Mouse (Mus musculus) lung, postnatal 14 days (tissue): ENCODE measurements at regions not wholly inside any gene's neighbourhood (a gene's known extent, or its start where the extent isn't known, plus 50 kb on each side); places are given as distances from the start of the nearest gene placed in this dataset.
A peak's percentile ranks its signal among the peaks of the same experiment; 100 is the strongest.

Experiments
- DNase-seq: peaks from one replicate; pipeline ENCODE4 v3.0.0; 2021

- no peak for DNase-seq
These were observed 71.9 kb downstream of the Zfp330 start for GRCm38 (mm10) chr8:82702044-82702443.

GRCm38 (mm10) chr8:82700471-82700870 lies 73.5 kb downstream of the Zfp330 start:
- DNase-seq, result no peak

GRCm38 (mm10) chr8:82699221-82699620 lies 74.7 kb downstream of the Zfp330 start:
- DNase-seq, result no peak

DNA sequence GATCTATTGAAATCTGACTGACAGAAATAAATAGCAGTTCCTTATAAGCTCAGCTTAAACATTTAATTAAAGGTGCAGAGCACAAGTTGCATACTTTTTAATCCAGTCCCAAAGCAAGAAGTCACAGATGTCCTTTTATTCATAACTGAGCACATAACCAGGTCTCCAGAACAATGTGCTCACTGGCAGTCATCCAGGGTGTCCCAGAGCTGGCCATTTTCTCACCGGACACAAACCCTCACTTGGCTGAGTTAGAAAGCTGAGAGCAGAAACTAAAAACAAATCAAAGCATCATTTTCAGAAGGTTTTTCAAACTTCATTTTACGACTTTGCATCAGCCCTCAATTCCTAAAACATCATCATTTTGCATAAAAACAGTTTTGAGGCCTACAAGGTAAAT lies 75.9 kb downstream of the Zfp330 start:
- no peak for DNase-seq

DNA sequence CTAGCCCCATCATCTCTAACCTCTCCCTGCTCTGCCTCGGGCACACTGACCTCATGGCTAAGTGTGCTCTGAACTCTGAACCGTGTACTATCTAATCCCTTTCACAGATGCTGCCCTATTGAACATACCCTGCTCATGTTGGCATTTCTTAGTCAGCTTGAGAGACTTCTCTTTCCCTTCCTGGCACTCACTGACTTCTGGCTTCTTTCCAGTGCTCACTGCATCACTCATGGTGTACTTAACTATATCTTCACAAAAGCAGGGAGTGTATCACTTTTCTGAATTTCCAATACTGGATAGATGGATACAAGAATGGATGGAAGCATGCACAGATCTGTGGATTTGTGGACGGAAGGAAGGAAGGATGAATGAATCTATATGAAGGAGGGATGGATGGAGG lies 80.9 kb downstream of the Zfp330 start:
- no peak for DNase-seq

- DNase-seq, result peak; percentile 40
These were observed 84.6 kb downstream of the Zfp330 start for GRCm38 (mm10) chr8:82689322-82689721.

GRCm38 (mm10) chr8:82685966-82686365 lies 88.0 kb downstream of the Zfp330 start:
- no peak for DNase-seq

DNA sequence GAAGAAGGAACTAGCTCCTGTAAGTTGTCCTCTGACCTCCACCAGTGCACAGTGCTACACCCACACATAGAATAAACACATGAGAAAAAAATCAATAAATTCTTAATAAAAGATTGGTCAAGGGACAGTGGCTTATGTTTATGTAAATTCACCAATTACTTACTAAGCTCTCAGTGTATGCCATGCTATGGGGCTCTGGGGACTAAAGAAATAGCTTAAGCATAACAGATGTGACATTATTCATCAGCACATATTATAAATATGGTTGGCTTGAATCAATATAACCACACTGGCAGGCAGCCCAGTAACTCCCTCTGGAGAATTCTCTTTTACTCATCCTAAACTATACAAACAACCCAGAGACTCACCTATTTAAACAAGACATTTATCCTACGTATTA lies 95.2 kb downstream of the Zfp330 start:
- no peak for DNase-seq

GRCm38 (mm10) chr8:82677781-82678180 lies 96.2 kb downstream of the Zfp330 start:
- no peak for DNase-seq

- DNase-seq, result no peak
These were observed 104.7 kb downstream of the Zfp330 start for GRCm38 (mm10) chr8:82669241-82669640.

- DNase-seq, result no peak
These were observed 108.8 kb downstream of the Zfp330 start for GRCm38 (mm10) chr8:82665131-82665530.

GRCm38 (mm10) chr8:82640502-82640901 lies 133.5 kb downstream of the Zfp330 start:
- no peak for DNase-seq

DNA sequence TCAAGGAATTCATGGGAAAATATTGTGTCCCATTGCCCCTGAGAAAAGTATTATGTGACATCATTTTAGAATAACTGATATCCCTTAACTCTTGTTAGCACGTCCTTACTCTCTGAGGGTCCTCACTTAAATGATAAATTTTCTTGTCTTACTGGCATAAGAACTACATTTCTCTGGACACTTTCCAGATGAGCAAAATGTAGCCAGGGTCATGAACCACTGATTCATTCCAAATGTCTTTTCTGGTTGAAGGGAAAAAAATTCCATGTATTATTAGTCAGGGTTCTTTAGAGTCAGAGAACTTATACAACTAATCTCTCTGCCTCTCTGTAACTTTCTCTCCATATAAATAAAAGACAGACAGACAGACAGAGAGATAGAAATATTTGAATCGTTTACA lies 143.5 kb downstream of the Zfp330 start:
- DNase-seq, result no peak

DNA sequence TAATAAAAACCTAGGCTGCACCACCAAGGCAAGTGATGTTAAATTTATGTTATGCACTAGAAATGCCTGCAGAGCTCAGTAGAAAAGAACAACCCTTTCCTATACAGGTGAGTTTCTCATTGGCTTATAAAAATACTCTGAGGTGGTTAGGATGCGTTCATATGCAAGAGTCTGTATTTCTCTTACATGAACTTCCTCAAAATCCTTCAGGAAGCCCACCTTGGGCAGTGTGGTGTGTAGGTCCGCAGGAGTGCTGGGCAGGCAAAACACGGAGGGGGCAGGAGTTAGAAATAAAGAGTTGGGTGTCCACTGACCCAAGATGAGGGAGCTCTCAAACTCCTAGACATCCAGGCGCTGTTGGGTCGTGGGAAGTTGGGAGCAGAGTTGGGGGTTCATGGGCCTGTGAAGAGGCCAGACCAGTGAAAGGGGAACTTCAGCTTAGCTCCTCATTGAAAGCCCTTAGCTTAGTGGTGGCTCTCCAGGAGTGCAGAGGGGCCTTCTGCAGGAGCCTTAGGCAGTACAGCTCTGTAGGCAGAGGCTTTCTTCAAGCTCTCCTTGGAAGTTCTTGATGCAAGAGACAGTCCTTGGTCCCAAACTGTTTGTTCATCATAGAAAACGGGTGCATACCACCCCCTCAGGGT lies 150.0 kb downstream of the Zfp330 start:
- no peak for DNase-seq

DNA sequence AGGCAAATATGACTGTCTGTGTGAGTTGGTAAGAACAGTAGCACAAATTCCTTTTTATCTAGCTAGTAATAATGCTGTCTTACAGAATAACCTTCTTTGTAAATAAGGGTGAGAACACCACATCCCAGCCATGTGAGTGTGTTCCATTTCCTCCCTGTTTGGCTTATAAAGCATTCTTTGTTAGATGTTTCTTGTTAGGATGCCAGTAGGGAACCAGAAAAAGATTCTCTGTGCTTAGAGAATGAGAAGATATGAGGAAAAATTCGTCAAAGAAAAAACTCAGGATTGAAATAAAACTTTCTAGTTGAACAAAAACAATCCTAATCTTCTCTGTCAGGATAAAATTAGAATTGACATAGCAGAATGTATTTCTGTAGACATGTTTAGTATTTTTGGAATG lies 155.3 kb downstream of the Zfp330 start:
- no peak for DNase-seq

DNA sequence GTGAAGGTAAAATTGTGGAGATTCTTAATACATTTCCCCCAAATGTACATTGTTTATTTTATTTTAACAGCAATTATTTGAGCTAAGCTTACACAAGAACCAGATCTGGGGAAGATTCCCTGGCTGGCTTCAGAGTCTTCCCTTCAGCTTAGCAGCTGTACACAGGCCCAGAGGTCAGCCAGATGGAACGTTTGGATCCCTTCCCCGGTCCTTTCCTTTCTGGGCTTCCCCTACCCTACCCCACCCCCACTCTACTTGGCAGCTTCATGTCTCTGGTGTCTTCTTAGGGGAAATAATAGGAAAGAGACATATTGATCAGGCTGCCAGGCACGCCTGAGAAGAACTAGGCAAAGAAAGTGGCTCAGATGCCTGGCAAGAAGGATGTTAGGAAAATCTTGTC lies 172.4 kb downstream of the Zfp330 start:
- peak; percentile 26 for DNase-seq

DNA sequence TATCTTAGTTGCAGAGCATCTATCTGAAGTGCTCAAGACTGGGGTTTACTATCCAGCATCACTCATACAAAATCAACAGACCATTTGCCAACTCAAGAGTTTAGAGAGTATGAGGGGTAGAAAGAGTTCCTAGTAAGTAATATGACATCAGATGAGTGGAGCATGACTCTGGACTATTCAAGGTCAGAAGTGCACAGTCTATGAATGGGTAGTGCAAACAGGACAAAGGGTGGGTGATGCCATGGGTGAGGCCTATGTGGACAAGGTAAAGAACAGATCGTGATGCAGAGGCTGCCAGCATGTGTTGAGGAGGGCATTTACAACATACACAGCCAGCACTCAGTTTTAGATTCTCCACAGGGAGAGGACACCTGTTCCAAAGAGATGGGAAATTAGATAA lies 170.4 kb upstream of the Il15 start:
- DNase-seq, result no peak

DNA sequence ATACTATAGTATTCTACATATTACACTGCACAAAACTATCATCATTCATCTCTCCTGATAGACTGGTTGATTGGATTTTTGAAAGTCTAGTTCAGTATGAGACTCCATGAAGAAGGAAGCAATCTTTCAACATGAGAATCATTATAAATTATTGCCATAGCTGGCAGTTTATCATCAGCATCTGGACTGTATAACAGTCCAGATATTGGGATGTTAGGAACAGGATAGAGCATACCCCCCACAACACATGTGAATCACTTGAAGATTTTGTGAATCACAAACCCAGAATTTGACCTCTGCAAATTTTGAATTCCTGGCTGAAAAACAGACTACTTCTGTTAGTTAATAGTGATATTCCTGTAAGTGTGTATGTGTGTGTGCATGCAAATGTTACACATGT lies 135.1 kb upstream of the Il15 start:
- no peak for DNase-seq

DNA sequence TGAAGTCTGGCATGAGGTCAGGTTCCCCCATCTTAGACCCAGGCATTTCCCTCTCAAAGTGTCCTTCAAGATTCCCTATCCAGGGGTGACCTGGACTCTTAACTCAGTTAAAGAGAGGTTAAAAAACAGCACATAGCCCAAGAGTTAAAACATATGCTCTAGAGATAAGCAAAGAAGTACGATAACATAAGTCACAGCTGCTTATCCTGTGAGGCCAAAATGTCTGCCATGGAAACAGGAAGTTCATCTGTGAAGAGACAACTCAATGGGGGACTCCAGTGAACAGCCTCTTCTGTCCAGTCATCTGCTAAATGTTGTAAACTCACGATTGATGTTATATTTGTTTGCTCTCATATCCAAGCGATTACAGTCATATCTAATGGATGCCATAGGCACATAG lies 126.1 kb upstream of the Il15 start:
- DNase-seq, result no peak

DNA sequence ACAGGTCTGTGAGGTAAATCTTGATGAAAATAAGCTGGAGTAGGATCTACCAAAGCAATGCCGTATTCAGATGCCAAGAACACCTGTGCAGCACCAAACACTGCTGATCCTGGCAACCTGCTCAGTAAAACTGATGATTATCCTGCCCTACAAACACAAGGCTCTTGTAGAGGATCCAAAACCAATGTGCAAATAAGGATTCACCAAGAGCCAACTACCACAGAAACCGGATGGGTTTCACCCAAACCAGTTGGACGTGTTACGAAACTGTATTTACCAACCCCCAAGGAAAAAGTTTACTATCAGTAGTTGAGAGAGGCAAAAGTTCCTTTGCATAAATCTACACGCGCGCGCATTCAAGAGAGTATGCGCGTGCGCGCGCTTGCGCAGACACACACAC lies 120.8 kb upstream of the Il15 start:
- DNase-seq, result no peak

DNA sequence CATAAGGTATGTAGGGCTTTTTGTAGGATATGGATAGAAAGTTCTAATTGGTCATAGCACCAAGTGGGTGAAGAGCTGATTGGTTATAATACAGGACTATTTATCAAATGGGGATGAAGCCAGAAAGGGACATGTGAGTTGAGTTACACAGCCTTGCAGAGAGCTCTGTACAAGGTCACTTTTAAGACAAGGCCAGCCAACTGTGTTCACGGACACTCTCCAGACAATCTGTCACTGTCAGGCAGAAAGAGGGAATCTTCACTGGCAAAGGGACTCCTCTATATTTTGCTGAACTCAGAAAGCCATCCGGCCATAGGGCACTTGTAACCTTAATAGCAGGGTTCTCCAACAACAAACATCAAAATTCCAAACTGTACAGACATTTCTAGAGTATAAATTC lies 95.5 kb upstream of the Il15 start:
- no peak for DNase-seq

DNA sequence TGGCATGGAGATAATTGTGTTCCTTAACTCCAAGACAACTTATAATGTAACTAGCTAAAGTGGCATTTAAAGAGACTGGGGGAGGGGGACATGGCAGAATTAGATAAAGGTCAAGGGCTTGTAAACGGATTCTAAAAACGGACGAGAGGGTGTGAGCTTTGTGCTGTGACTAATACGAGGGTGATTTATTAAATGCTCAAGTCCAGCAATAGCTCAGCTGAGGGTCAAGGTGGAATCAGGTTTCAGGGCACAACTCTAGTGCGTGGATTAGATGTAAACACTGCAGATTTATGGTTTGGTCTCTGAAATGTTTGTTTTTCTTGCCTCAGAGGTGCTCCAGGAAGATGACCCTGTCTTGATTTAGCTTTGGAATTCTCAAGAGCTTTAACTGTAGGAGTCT lies 74.8 kb upstream of the Il15 start:
- no peak for DNase-seq

GRCm38 (mm10) chr8:82477426-82477769 lies 74.4 kb upstream of the Il15 start:
- no peak for DNase-seq

- no peak for DNase-seq
These were observed 73.8 kb upstream of the Il15 start for GRCm38 (mm10) chr8:82476708-82477425.

- no peak for DNase-seq
These were observed 70.2 kb upstream of the Il15 start for GRCm38 (mm10) chr8:82473266-82473665.
